Mouse (Mus musculus) embryonic facial prominence, embryonic 11.5 days (tissue): ENCODE measurements around the gene Prkar1b. TPM values are rescaled to one million over a fixed set of nuclear protein-coding genes. Genes with fewer than 3 reads are reported as not detected.
A peak's percentile ranks its signal among the peaks of the same experiment; 100 is the strongest.

Source experiments
- ATAC-seq: fragments of 200-750 bp; cut with Nextera tagmentation; replicated peaks from 2 replicates; pipeline ENCODE4 v1.8.0; 2017; ENCODE audit warnings: low read depth; ENCODE audit not compliant: insufficient number of reproducible peaks, low FRiP score, low TSS enrichment
- DNase-seq: peaks from one replicate; pipeline ENCODE4 v3.0.0-alpha.2; 2015; ENCODE audit warnings: low spot score
- H3K27ac ChIP-seq: fragments of 300-500 bp; sonication (generic); replicated peaks from 2 replicates; pipeline ENCODE4 v1.5.1; 2014; ENCODE audit warnings: mild to moderate bottlenecking, low read depth, low read length, control low read depth
- H3K27me3 ChIP-seq: fragments of 300-500 bp; sonication (generic); 2 replicates; pipeline ENCODE4 v1.6.1; 2014; ENCODE audit warnings: mild to moderate bottlenecking, low read length, moderate library complexity, mixed read lengths; ENCODE audit not compliant: control insufficient read depth, insufficient read depth
- H3K36me3 ChIP-seq: fragments of 300-500 bp; sonication (generic); replicated peaks from 2 replicates; pipeline ENCODE4 v1.6.1; 2014; ENCODE audit warnings: low read depth, mild to moderate bottlenecking, low read length, moderate library complexity, mixed read lengths; ENCODE audit not compliant: control insufficient read depth, insufficient read depth
- H3K4me1 ChIP-seq: fragments of 300-500 bp; sonication (generic); 2 replicates; pipeline ENCODE4 v1.6.1; 2014; ENCODE audit warnings: low read length, mixed read lengths; ENCODE audit not compliant: control insufficient read depth, insufficient read depth
- H3K4me2 ChIP-seq: fragments of 300-500 bp; sonication (generic); 2 replicates; pipeline ENCODE4 v1.6.1; 2014; ENCODE audit warnings: low read depth, mild to moderate bottlenecking, control low read depth, low read length, moderate library complexity
- H3K4me3 ChIP-seq: fragments of 300-500 bp; sonication (generic); 2 replicates; pipeline ENCODE4 v1.5.1; 2014; ENCODE audit warnings: low read depth, low read length, control low read depth
- H3K9ac ChIP-seq: fragments of 300-500 bp; sonication (generic); replicated peaks from 2 replicates; pipeline ENCODE4 v1.6.1; 2014; ENCODE audit warnings: mild to moderate bottlenecking, control low read depth, low read length
- H3K9me3 ChIP-seq: fragments of 300-500 bp; sonication (generic); replicated peaks from 2 replicates; pipeline ENCODE4 v1.6.1; 2016; ENCODE audit warnings: mild to moderate bottlenecking, low read length, inconsistent platforms, mixed read lengths; ENCODE audit not compliant: control insufficient read depth
- WGBS: fragments of 180-500 bp; shearing (Covaris S2); extraction: QIAGEN DNeasy Blood & Tissue Kit; methylation state at CpG from one replicate; pipeline ENCODE4 v1.1.7; 2014; 5-methylcytosine and 5-hydroxymethylcytosine counted together
- polyA plus RNA-seq: library from polyadenylated mRNA; unstranded; fragments of >200 nt; fragmentation: Nextera tagmentation; extraction: Ambion mirVana; gene quantifications from 2 replicates; pipeline ENCODE4 v1.2.1, GENCODE M21; 2014

Gene Prkar1b
- polyA plus RNA-seq, 1 experiment from 2014 or later, result 8.7 TPM

DNA sequence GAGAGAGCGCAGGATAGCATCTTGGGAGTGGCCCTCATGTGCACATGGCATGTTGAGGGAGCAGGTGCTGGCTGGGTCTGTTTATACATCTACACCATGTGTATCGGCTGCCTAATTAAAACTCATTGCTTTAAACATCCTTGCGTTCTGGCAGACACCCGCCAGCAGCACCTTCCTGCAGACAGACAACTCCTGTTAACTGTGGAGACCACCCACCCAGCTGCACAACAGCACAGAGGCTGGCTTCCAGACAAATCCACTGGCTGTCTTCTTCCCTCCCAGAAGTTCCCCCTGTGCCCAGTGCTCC lies 71.7 kb downstream of the Prkar1b start:
- ATAC-seq, result no peak
- H3K36me3 ChIP-seq, result no peaks in the 10 kb centered on the region
- DNase-seq, result no peak
- 62% methylated on average over 4 of the region's 4 CpGs for WGBS
- no peak overlapping the region for H3K9ac ChIP-seq
- H3K4me2 ChIP-seq, result no peak overlapping the region
- no peak overlapping the region for H3K27ac ChIP-seq
- no peaks in the 10 kb centered on the region for H3K27me3 ChIP-seq
- H3K4me3 ChIP-seq, result no peak overlapping the region
- H3K9me3 ChIP-seq, result no peaks in the 10 kb centered on the region
- no peaks in the 10 kb centered on the region; the same call in 1 of the 2 replicates for H3K4me1 ChIP-seq

- H3K4me2 ChIP-seq, result no peak overlapping the region
- no peak overlapping the region for H3K27ac ChIP-seq
- H3K4me3 ChIP-seq, result no peak overlapping the region
- H3K36me3 ChIP-seq, result no peaks in the 10 kb centered on the region
- H3K9ac ChIP-seq, result no peak overlapping the region
- DNase-seq (no peak), ATAC-seq (no peak)
- H3K4me1 ChIP-seq, result no peaks in the 10 kb centered on the region; the same call in 1 of the 2 replicates
- H3K9me3 ChIP-seq, result no peaks in the 10 kb centered on the region
- no peaks in the 10 kb centered on the region for H3K27me3 ChIP-seq
- 70% methylated on average over 11 of the region's 11 CpGs for WGBS
These were observed 72.3 kb downstream of the Prkar1b start for GRCm38 (mm10) chr5:139077311-139078155.

GRCm38 (mm10) chr5:139076450-139076849 lies 73.4 kb downstream of the Prkar1b start:
- H3K36me3 ChIP-seq, result no peaks in the 10 kb centered on the region
- H3K27ac ChIP-seq, result no peak overlapping the region
- H3K4me1 ChIP-seq, result no peaks in the 10 kb centered on the region; the same call in 1 of the 2 replicates
- H3K27me3 ChIP-seq, result no peaks in the 10 kb centered on the region
- 73% methylated on average over 7 of the region's 7 CpGs for WGBS
- DNase-seq (no peak), ATAC-seq (no peak)
- no peak overlapping the region for H3K9ac ChIP-seq
- H3K4me2 ChIP-seq, result no peak overlapping the region
- no peaks in the 10 kb centered on the region for H3K9me3 ChIP-seq
- H3K4me3 ChIP-seq, result no peak overlapping the region

DNA sequence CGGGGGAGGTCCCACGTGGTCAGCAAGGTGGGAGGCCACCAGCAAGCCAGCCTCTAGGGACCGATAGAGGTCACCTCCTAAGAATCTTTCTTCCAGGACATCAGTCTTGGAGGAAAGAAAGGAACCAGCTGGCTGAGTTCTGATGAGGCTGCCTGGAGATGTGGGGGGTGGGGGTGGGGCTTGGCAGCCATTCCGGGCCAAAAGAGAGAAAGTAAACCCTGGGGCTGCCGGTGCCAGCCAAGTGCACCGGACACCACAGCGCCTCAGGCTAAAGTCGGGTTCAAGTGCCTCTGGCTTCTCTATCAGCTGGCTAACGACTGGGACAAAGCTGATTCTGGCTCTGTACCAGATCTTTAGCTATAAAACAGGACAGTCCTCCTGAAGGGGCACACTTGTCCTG lies 74.0 kb downstream of the Prkar1b start:
- Histone ChIP-seq H3K9ac (no peak overlapping the region), H3K9me3 (no peaks in the 10 kb centered on the region), H3K4me3 (no peak overlapping the region), H3K36me3 (no peaks in the 10 kb centered on the region), H3K27ac (no peak overlapping the region), H3K4me1 (no peaks in the 10 kb centered on the region; the same call in 1 of the 2 replicates), H3K4me2 (no peak overlapping the region), H3K27me3 (no peaks in the 10 kb centered on the region)
- DNase-seq (no peak), ATAC-seq (no peak)
- WGBS, result 48% methylated on average over 8 of the region's 9 CpGs

DNA sequence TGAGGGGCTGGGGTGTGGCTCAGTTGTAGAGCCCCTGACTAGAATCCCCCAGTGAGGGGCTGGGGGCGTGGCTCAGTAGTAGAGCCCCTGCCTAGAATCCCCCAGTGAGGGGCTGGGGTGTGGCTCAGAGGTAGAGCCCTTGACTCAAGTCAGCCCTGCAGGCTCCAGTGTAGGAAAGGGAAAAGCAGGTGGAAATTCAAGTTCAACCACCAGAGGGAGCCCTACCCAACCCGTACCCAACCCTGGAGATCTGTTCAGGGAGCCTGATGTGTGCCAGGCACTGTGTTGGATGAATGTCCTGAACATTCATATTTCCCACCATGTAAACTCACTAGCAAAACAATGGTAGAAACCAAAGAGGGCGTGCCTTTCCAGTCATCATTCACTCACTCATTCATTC lies 74.7 kb downstream of the Prkar1b start:
- no peak overlapping the region for H3K9ac ChIP-seq
- no peaks in the 10 kb centered on the region for H3K9me3 ChIP-seq
- no peak for ATAC-seq
- H3K4me1 ChIP-seq, result no peaks in the 10 kb centered on the region; the same call in 1 of the 2 replicates
- no peaks in the 10 kb centered on the region for H3K27me3 ChIP-seq
- DNase-seq, result peak; percentile 68
- no peak overlapping the region for H3K4me2 ChIP-seq
- 40% methylated on average over 3 of the region's 3 CpGs for WGBS
- no peak overlapping the region for H3K27ac ChIP-seq
- H3K4me3 ChIP-seq, result no peak overlapping the region
- no peaks in the 10 kb centered on the region for H3K36me3 ChIP-seq

GRCm38 (mm10) chr5:139073977-139074376 lies 75.8 kb downstream of the Prkar1b start:
- H3K27me3 ChIP-seq, result no peaks in the 10 kb centered on the region
- ATAC-seq (no peak), DNase-seq (no peak)
- H3K4me2 ChIP-seq, result no peak overlapping the region
- 81% methylated on average over 7 of the region's 7 CpGs for WGBS
- H3K4me3 ChIP-seq, result no peak overlapping the region
- H3K36me3 ChIP-seq, result no peaks in the 10 kb centered on the region
- H3K4me1 ChIP-seq, result no peaks in the 10 kb centered on the region; the same call in 1 of the 2 replicates
- no peak overlapping the region for H3K27ac ChIP-seq
- no peak overlapping the region for H3K9ac ChIP-seq
- no peaks in the 10 kb centered on the region for H3K9me3 ChIP-seq

DNA sequence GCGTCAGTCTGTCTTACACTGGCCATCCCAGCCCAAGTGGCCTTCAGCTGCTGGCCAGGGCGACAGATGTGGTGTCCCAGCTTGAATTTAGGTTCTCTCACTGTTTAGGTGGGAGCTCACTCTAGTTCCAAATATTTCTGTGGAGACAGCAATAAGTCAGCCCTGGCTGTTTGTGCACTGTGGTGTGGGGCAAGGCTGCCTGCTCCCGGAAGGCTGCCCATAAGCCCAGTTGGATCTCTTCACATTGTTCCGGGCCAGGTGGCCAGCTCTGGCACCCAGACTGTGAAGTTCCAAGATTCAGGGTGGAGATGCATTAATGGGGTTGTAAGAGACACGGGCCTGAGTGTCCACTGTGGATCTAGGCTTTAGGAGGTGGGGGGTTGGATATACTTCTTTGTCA lies 76.9 kb downstream of the Prkar1b start:
- WGBS, result 88% methylated on average over 5 of the region's 5 CpGs
- no peak overlapping the region for H3K4me2 ChIP-seq

GRCm38 (mm10) chr5:139066861-139067614 lies 82.8 kb downstream of the Prkar1b start:
- H3K4me3 ChIP-seq, result no peak overlapping the region
- ATAC-seq (no peak), DNase-seq (no peak)

More for the DNA sequence above, 76.9 kb downstream of the Prkar1b start:
- Histone ChIP-seq H3K36me3 (no peaks in the 10 kb centered on the region), H3K27me3 (no peaks in the 10 kb centered on the region), H3K9ac (no peak overlapping the region), H3K9me3 (no peaks in the 10 kb centered on the region), H3K27ac (no peak overlapping the region), H3K4me1 (no peaks in the 10 kb centered on the region; the same call in 1 of the 2 replicates), H3K4me3 (no peak overlapping the region)
- no peak for ATAC-seq
- DNase-seq, result no peak

More at GRCm38 (mm10) chr5:139066861-139067614, 82.8 kb downstream of the Prkar1b start:
- H3K4me2 ChIP-seq, result no peak overlapping the region
- H3K36me3 ChIP-seq, result no peaks in the 10 kb centered on the region
- WGBS, result 41% methylated on average over 7 of the region's 7 CpGs
- H3K9me3 ChIP-seq, result no peaks in the 10 kb centered on the region
- H3K4me1 ChIP-seq, result no peaks in the 10 kb centered on the region
- H3K27ac ChIP-seq, result no peak overlapping the region
- H3K9ac ChIP-seq, result no peak overlapping the region
- H3K27me3 ChIP-seq, result no peaks in the 10 kb centered on the region
